Mouse (Mus musculus): ENCODE data around the gene Cfap161. TPM values are rescaled to one million over a fixed set of nuclear protein-coding genes. Genes with fewer than 3 reads are reported as not detected.

Gene Cfap161
- polyA plus RNA-seq, 2 experiments, result 0.28 to 0.82 TPM

DNA sequence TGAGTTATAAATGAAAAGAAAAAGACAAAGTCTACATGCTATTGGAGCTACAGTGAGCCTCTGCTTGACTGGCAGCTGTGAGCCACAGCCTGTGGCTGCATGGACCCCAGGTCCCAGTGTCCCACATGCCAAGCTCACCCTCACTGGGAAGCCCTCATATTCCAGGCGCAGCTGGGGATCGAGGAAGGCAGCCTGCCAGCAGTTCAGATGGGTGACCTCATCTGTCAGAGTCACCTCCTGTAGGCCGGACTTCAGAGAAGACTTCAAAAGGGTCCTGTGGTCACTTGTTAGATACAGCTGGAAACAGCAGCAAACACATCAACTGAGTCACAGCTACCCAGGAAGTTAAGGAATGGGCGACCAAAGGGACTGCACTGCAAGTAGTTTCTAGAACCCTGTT lies 14.7 kb downstream of the Cfap161 start:
- Histone ChIP-seq H3K9ac (ENCODE audit: low read depth, low read length, severe bottlenecking) (no peak overlapping the region), H3K4me2 (replicated peaks; ENCODE audit: low read depth, low read length, severe bottlenecking) (no peak overlapping the region), H3K36me3 (ENCODE audit: control insufficient read depth, insufficient read depth, low read length) (no peaks in the 10 kb centered on the region), H3K27ac (replicated peaks; ENCODE audit: low read depth, low read length) (no peak overlapping the region), H3K4me1 (ENCODE audit: control insufficient read depth, insufficient read depth, low read length) (no peaks in the 10 kb centered on the region), H3K4me3 (replicated peaks; ENCODE audit: low read length) (no peak overlapping the region), H3K9me3 (ENCODE audit: control insufficient read depth, low read length) (no peaks in the 10 kb centered on the region), H3K27me3 (ENCODE audit: control insufficient read depth, insufficient read depth, low read length) (no peaks in the 10 kb centered on the region)
- WGBS, result 62% methylated on average over 4 of the region's 4 CpGs
- TF ChIP-seq POLR2A (IDR thresholded peaks at IDR 0.05; ENCODE audit: borderline replicate concordance, extremely low read depth, insufficient read depth, insufficient read length), result no peak
- ATAC-seq (ENCODE audit: low FRiP score, low read depth), result no peak
- DNase-seq (ENCODE audit: low spot score), result peak; percentile 1

- ATAC-seq (ENCODE audit: low FRiP score, low read depth) (no peak), DNase-seq (ENCODE audit: low spot score) (peak; percentile 2)
- no peak overlapping the region for H3K27ac ChIP-seq (replicated peaks; ENCODE audit: low read depth, low read length)
- no peak for TF ChIP-seq POLR2A (IDR thresholded peaks at IDR 0.05; ENCODE audit: borderline replicate concordance, extremely low read depth, insufficient read depth, insufficient read length)
- H3K9ac ChIP-seq (ENCODE audit: low read depth, low read length, severe bottlenecking), result no peak overlapping the region
- H3K9me3 ChIP-seq (ENCODE audit: control insufficient read depth, low read length), result no peaks in the 10 kb centered on the region
- no peaks in the 10 kb centered on the region for H3K27me3 ChIP-seq (ENCODE audit: control insufficient read depth, insufficient read depth, low read length)
- H3K36me3 ChIP-seq (ENCODE audit: control insufficient read depth, insufficient read depth, low read length), result no peaks in the 10 kb centered on the region
- 0 out of 2 replicates have a peak, but pooled peaks cover 2% of the 10 kb centered on the region for H3K4me1 ChIP-seq (ENCODE audit: control insufficient read depth, insufficient read depth, low read length)
- 36% methylated on average over 2 of the region's 2 CpGs for WGBS
- H3K4me3 ChIP-seq (replicated peaks; ENCODE audit: low read length), result no peak overlapping the region
- H3K4me2 ChIP-seq (replicated peaks; ENCODE audit: low read depth, low read length, severe bottlenecking), result no peak overlapping the region
These were observed 15.7 kb downstream of the Cfap161 start for GRCm38 (mm10) chr7:83779028-83779427.

DNA sequence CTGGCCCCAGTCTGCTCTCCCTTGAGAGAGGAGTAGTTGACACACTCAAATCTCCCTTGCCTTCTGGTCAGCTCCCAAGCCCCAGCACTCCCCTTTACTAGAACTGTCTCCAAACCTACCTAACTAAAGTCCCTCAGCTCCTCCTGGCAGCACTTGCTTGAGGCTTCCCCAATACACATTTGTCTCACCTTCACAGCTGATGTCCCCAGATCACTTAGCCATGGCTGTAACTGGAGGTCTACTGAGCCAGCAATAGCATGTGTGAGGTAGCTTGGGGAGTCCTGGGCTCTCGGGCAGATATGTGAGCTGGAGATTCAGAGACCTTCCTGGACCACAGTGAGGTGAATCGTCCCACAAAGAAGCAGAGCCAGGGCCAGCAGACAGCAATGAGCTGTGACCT lies 16.2 kb downstream of the Cfap161 start:
- DNase-seq (ENCODE audit: low spot score), result peak; percentile 2
- 71% methylated on average over 2 of the region's 2 CpGs for WGBS
- TF ChIP-seq POLR2A (IDR thresholded peaks at IDR 0.05; ENCODE audit: borderline replicate concordance, extremely low read depth, insufficient read depth, insufficient read length), result no peak
- H3K4me1 ChIP-seq (ENCODE audit: control insufficient read depth, insufficient read depth, low read length), result 0 out of 2 replicates have a peak, but pooled peaks cover 2% of the 10 kb centered on the region
- H3K27me3 ChIP-seq (ENCODE audit: control insufficient read depth, insufficient read depth, low read length), result no peaks in the 10 kb centered on the region
- no peak overlapping the region for H3K4me2 ChIP-seq (replicated peaks; ENCODE audit: low read depth, low read length, severe bottlenecking)
- no peak overlapping the region for H3K9ac ChIP-seq (ENCODE audit: low read depth, low read length, severe bottlenecking)
- ATAC-seq (ENCODE audit: low FRiP score, low read depth), result no peak
- no peak overlapping the region for H3K27ac ChIP-seq (replicated peaks; ENCODE audit: low read depth, low read length)
- H3K36me3 ChIP-seq (ENCODE audit: control insufficient read depth, insufficient read depth, low read length), result no peaks in the 10 kb centered on the region
- H3K4me3 ChIP-seq (replicated peaks; ENCODE audit: low read length), result no peak overlapping the region
- H3K9me3 ChIP-seq (ENCODE audit: control insufficient read depth, low read length), result no peaks in the 10 kb centered on the region

GRCm38 (mm10) chr7:83774721-83775120 lies 20.0 kb downstream of the Cfap161 start:
- Histone ChIP-seq H3K27ac (replicated peaks; ENCODE audit: low read depth, low read length) (no peak overlapping the region), H3K36me3 (ENCODE audit: control insufficient read depth, insufficient read depth, low read length) (no peaks in the 10 kb centered on the region), H3K4me1 (ENCODE audit: control insufficient read depth, insufficient read depth, low read length) (peaks cover 7% of the 10 kb centered on the region; the same call in 1 of the 2 replicates), H3K4me2 (replicated peaks; ENCODE audit: low read depth, low read length, severe bottlenecking) (no peak overlapping the region), H3K27me3 (ENCODE audit: control insufficient read depth, insufficient read depth, low read length) (no peaks in the 10 kb centered on the region), H3K9ac (ENCODE audit: low read depth, low read length, severe bottlenecking) (no peak overlapping the region), H3K9me3 (ENCODE audit: control insufficient read depth, low read length) (no peaks in the 10 kb centered on the region), H3K4me3 (replicated peaks; ENCODE audit: low read length) (no peak overlapping the region)
- no peak for TF ChIP-seq POLR2A (IDR thresholded peaks at IDR 0.05; ENCODE audit: borderline replicate concordance, extremely low read depth, insufficient read depth, insufficient read length)
- DNase-seq (ENCODE audit: low spot score), result peak; percentile 69
- ATAC-seq (ENCODE audit: low FRiP score, low read depth), result no peak
- 9% methylated on average over 5 of the region's 5 CpGs for WGBS

GRCm38 (mm10) chr7:83763674-83764073 lies 31.0 kb downstream of the Cfap161 start:
- H3K4me3 ChIP-seq (replicated peaks; ENCODE audit: low read length), result no peak overlapping the region
- H3K27ac ChIP-seq (replicated peaks; ENCODE audit: low read depth, low read length), result no peak overlapping the region
- H3K4me2 ChIP-seq (replicated peaks; ENCODE audit: low read depth, low read length, severe bottlenecking), result no peak overlapping the region
- H3K9me3 ChIP-seq (ENCODE audit: control insufficient read depth, low read length), result no peaks in the 10 kb centered on the region
- no peaks in the 10 kb centered on the region for H3K4me1 ChIP-seq (ENCODE audit: control insufficient read depth, insufficient read depth, low read length)
- 53% methylated on average over 3 of the region's 3 CpGs for WGBS
- no peaks in the 10 kb centered on the region for H3K27me3 ChIP-seq (ENCODE audit: control insufficient read depth, insufficient read depth, low read length)
- DNase-seq (ENCODE audit: low spot score) (no peak), ATAC-seq (ENCODE audit: low FRiP score, low read depth) (no peak)
- no peak overlapping the region for H3K9ac ChIP-seq (ENCODE audit: low read depth, low read length, severe bottlenecking)
- no peaks in the 10 kb centered on the region for H3K36me3 ChIP-seq (ENCODE audit: control insufficient read depth, insufficient read depth, low read length)
- no peak for TF ChIP-seq POLR2A (IDR thresholded peaks at IDR 0.05; ENCODE audit: borderline replicate concordance, extremely low read depth, insufficient read depth, insufficient read length)

DNA sequence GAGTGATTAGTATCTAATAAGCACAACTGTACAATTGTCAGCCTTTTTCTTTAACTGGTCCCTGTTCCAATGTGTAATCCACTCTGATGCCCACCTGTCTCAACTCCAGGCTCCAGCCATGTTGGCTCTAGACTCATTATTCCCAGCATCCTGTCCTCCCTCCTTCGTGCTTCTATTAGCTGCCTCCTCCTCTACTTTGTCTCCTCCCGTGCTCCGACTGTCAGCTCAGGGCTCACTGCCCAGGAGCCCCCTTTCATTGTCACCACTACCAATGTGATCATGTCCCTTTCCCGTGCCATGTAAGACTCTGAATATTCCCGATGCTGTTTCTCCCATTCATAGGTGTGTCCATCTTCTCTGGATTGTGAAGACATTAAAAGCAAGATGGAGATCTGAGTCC lies 32.3 kb downstream of the Cfap161 start:
- no peak for TF ChIP-seq POLR2A (IDR thresholded peaks at IDR 0.05; ENCODE audit: borderline replicate concordance, extremely low read depth, insufficient read depth, insufficient read length)
- no peak overlapping the region for H3K9ac ChIP-seq (ENCODE audit: low read depth, low read length, severe bottlenecking)
- H3K4me1 ChIP-seq (ENCODE audit: control insufficient read depth, insufficient read depth, low read length), result no peaks in the 10 kb centered on the region
- ATAC-seq (ENCODE audit: low FRiP score, low read depth) (no peak), DNase-seq (ENCODE audit: low spot score) (no peak)
- 91% methylated on average over 5 of the region's 5 CpGs for WGBS
- H3K4me3 ChIP-seq (replicated peaks; ENCODE audit: low read length), result no peak overlapping the region
- no peaks in the 10 kb centered on the region for H3K27me3 ChIP-seq (ENCODE audit: control insufficient read depth, insufficient read depth, low read length)
- no peak overlapping the region for H3K27ac ChIP-seq (replicated peaks; ENCODE audit: low read depth, low read length)
- H3K9me3 ChIP-seq (ENCODE audit: control insufficient read depth, low read length), result no peaks in the 10 kb centered on the region
- no peaks in the 10 kb centered on the region for H3K36me3 ChIP-seq (ENCODE audit: control insufficient read depth, insufficient read depth, low read length)
- H3K4me2 ChIP-seq (replicated peaks; ENCODE audit: low read depth, low read length, severe bottlenecking), result no peak overlapping the region
